Mouse (Mus musculus) embryonic fibroblast, embryonic 13.5 days (primary cell): ENCODE measurements around the gene Mrps34.

Source experiments
- CTCF ChIP-seq: IDR thresholded peaks from 2 replicates; pipeline ENCODE4 v1.5.1; 2011; ENCODE audit warnings: mild to moderate bottlenecking, control low read depth, low read length, moderate library complexity, borderline replicate concordance; ENCODE audit not compliant: insufficient read depth
- POLR2A ChIP-seq: IDR thresholded peaks from 2 replicates; pipeline ENCODE4 v1.6.1; 2011; ENCODE audit warnings: low read depth, mild to moderate bottlenecking, control low read depth, low read length, moderate library complexity

GRCm38 (mm10) chr17:24857831-24858470 lies 37.0 kb upstream of the Mrps34 start:
- TF ChIP-seq CTCF (no peak), POLR2A (no peak)
